Mouse (Mus musculus) liver, adult 2 months (tissue): ENCODE results near the gene Hprt. TPM values are rescaled to one million over a fixed set of nuclear protein-coding genes. Genes with fewer than 3 reads are reported as not detected.

Experiments
- DNase-seq: peaks from one replicate; pipeline ENCODE4 v3.0.0-alpha.2; 2011; ENCODE audit warnings: low read depth, low spot score; ENCODE audit errors: extremely low read depth
- H3K27ac ChIP-seq: fragments of 200-500 bp; replicated peaks from 2 replicates; pipeline ENCODE4 v1.5.1; 2012; ENCODE audit warnings: low read depth, mild to moderate bottlenecking, control low read depth, inconsistent platforms, low read length; ENCODE audit not compliant: insufficient read depth
- H3K27me3 ChIP-seq: fragments of 200-500 bp; 2 replicates; pipeline ENCODE4 v1.6.1; 2012; ENCODE audit warnings: mild to moderate bottlenecking, moderate library complexity, low read length, inconsistent platforms; ENCODE audit not compliant: control insufficient read depth, insufficient read depth
- H3K36me3 ChIP-seq: fragments of 200-500 bp; 2 replicates; pipeline ENCODE4 v1.6.1; 2012; ENCODE audit warnings: low read length, inconsistent platforms; ENCODE audit not compliant: control insufficient read depth, insufficient read depth
- H3K4me1 ChIP-seq: fragments of 200-500 bp; 2 replicates; pipeline ENCODE4 v1.6.1; 2011; ENCODE audit warnings: low read length; ENCODE audit not compliant: control insufficient read depth, insufficient read depth
- H3K4me3 ChIP-seq: fragments of 200-500 bp; 2 replicates; pipeline ENCODE4 v1.5.1; 2011; ENCODE audit warnings: low read depth, mild to moderate bottlenecking, control low read depth, low read length, moderate library complexity; ENCODE audit not compliant: insufficient read depth
- H3K79me2 ChIP-seq: fragments of 200-500 bp; 2 replicates; pipeline ENCODE4 v1.6.1; 2012; ENCODE audit warnings: inconsistent platforms, mild to moderate bottlenecking, low read length, moderate library complexity; ENCODE audit not compliant: control insufficient read depth, insufficient read depth
- H3K9ac ChIP-seq: fragments of 200-500 bp; 2 replicates; pipeline ENCODE4 v1.6.1; 2012; ENCODE audit warnings: low read depth, mild to moderate bottlenecking, control low read depth, inconsistent platforms, low read length
- CTCF ChIP-seq: fragments of 200-500 bp; IDR thresholded peaks from 2 replicates; pipeline ENCODE4 v1.5.1; 2011; ENCODE audit warnings: low read depth, low read length, control low read depth
- POLR2A ChIP-seq: fragments of 200-500 bp; IDR thresholded peaks from 2 replicates; pipeline ENCODE4 v1.6.1; 2011; ENCODE audit warnings: low read length, control low read depth; ENCODE audit not compliant: insufficient read depth; ENCODE audit errors: extremely low read depth
- whole genome bisulfite sequencing: fragments of 180-500 bp; shearing (Covaris S2); methylation state at CpG from one replicate; pipeline ENCODE4 v1.1.7; 2018; 5-methylcytosine and 5-hydroxymethylcytosine counted together
- polyA plus RNA-seq: library from polyadenylated mRNA; depleted of rRNA; stranded (reverse); fragments of >200 nt; gene quantifications from 2 replicates; pipeline ENCODE4 v1.2.3, GENCODE M21; 2012; rRNA removed
- total RNA-seq: library from RNA; depleted of rRNA; stranded (reverse); fragments of >200 nt; gene quantifications from 2 replicates; pipeline ENCODE4 v1.2.3, GENCODE M21; 2014; rRNA removed

Gene Hprt
- total and polyA plus RNA-seq, 2 experiments: 11.9 to 56.2 TPM

GRCm38 (mm10) chrX:53064406-53064805 is 76.5 kb downstream of the Hprt start:
- Histone ChIP-seq H3K36me3 (no peaks in the 10 kb centered on the region), H3K27ac (no peak overlapping the region), H3K79me2 (no peaks in the 10 kb centered on the region), H3K4me1 (no peaks in the 10 kb centered on the region), H3K4me3 (no peak overlapping the region), H3K9ac (no peak overlapping the region), H3K27me3 (no peaks in the 10 kb centered on the region)
- no peak for DNase-seq
- WGBS: 88% methylated on average over 3 of the region's 3 CpGs
- TF ChIP-seq POLR2A (no peak), CTCF (no peak)

Other genes starting within 250 kb of the Hprt start
- 0.27 and 0.37 TPM in 2 replicates for gene Ccdc160, start 196.9 kb upstream of the Hprt start, total RNA-seq
- gene Ccdc160, start 196.9 kb upstream of the Hprt start, polyA plus RNA-seq: not detected in 2 replicates
- 4.5 and 5.7 TPM in 2 replicates for gene Phf6, start 75.9 kb upstream of the Hprt start, total RNA-seq
- gene Phf6, start 75.9 kb upstream of the Hprt start, polyA plus RNA-seq: 0.80 and 0.90 TPM in 2 replicates